Mouse (Mus musculus): Measurements from ENCODE around the gene Piezo1.

DNA sequence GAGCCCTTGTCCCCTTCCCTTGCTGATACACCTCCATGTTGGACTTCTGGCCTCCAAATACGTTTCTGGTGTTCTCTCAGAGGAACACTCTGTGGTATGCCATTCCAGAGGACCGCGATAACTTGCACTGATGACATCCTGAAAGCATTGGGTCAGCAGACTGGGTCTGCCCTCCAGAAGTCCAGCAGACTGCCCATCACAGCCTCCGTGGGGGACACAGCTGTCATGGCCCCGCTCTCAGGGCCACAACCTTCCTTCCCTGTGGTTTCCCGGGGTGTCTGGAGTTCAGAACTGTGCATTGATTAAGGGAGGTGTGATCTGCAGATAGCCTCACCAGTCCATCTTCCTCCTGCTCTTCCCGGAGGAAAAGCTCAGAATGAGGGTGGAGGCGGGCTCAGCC lies 88.6 kb downstream of the Piezo1 start:
- TF ChIP-seq CTCF (IDR thresholded peaks at IDR 0.05; ENCODE audit: insufficient read depth, low read length) (no peak), POLR2A (IDR thresholded peaks at IDR 0.05; ENCODE audit: borderline replicate concordance, extremely low read depth, low read depth, low read length) (no peak)

Measured in lung, adult 2 months (tissue).